ENCODE assay signal across 19 mouse cellular contexts in genomic region chr6:112967359-112967758, GRCm38 (mm10).
"Had no signal": no experiment of that assay in that cellular context is flagged by ENCODE, and none has a peak within 500 bp of the region (broad histone marks: within the 10 kb centered on the region; RNA-seq: fewer than 3 reads in every experiment).

No protein-coding gene starts in this region.

- H3K27ac ChIP-seq: layer of hippocampus, adult 2 months; left cerebral cortex, adult 2 months; liver, embryonic 13.5 days; midbrain, embryonic 10.5 days; midbrain, embryonic 13.5 days; stomach, postnatal 0 days had no signal

- H3K36me3 ChIP-seq: liver, embryonic 13.5 days; midbrain, embryonic 10.5 days; midbrain, embryonic 13.5 days had no signal

- H3K27me3 ChIP-seq: liver, embryonic 13.5 days; midbrain, embryonic 13.5 days had no signal

- DNase-seq: kidney, adult 18-20 months; kidney, adult 9 months; kidney, postnatal 14 days; layer of hippocampus, adult 9-11 months; liver, embryonic 13.5 days; lung, adult 2 months; lung, postnatal 14 days; lung, postnatal 4 days; right cerebral cortex, adult 18-20 months; right cerebral cortex, postnatal 14 days; right cerebral cortex, postnatal 4 days had no signal

- H3K9me3 ChIP-seq: liver, embryonic 13.5 days; midbrain, embryonic 13.5 days had no signal

- ATAC-seq: intestine, embryonic 16.5 days; midbrain, embryonic 13.5 days; midbrain, embryonic 16.5 days had no signal

- H3K9ac ChIP-seq: liver, embryonic 13.5 days; midbrain, embryonic 13.5 days had no signal

- H3K4me3 ChIP-seq: layer of hippocampus, adult 2 months; left cerebral cortex, adult 2 months; liver, embryonic 13.5 days; midbrain, embryonic 10.5 days; midbrain, embryonic 13.5 days; myocyte had no signal

- H3K4me2 ChIP-seq: liver, embryonic 13.5 days; midbrain, embryonic 13.5 days had no signal
